ENCODE assay signal across 8 mouse cellular contexts in the genomic region with DNA sequence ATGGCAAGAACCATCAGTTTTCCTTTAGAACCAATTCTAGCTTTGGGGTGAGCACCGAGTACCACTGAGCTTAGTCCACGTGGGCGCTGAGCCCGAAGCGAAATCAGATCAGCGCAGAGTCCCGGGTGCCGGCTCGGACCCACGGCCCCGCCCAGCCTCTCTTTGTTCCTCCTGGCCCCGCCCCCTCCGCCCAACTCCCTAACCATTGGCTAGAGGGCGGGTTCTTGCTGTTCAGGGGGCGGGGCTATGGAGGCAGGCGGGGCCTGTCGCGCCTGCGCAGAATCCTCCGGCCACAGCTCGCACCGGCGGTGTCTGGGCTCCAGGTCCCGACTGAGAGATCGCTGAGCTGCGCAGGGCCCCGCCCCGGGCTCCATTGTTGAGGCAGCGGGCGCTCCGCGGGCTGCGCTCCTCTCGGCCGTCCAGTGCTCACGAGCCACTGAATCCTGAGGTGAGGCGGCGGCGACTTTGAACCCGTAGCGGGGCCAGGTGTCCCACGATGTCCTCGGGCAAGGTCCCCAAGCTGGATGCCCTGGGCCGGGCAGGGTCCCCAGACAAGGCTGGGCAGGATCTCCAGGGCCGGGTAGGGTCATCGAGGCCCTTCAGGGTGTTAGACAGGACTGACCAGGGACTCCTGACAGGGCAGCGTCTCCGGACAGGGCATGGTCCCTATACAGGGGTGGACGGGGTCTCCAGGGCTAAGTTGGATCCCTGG. TPM values are rescaled to one million over a fixed set of nuclear protein-coding genes. Genes with fewer than 3 reads are reported as not detected.
DNase-seq lines count a peak whose midpoint lies in the region; ATAC-seq lines count a peak whose summit lies in the region.

A gene (plus strand): TSS at position 227 of the 712 bp plus-strand sequence.

- H3K4me1 ChIP-seq in forebrain, embryonic 12.5 days, result peaks cover 37% of the 10 kb centered on the region
- H3K4me1 ChIP-seq in heart, embryonic 16.5 days (ENCODE audit: control insufficient read depth, insufficient read depth, low read length), result peaks cover 36% of the 10 kb centered on the region
- H3K4me1 ChIP-seq in liver, embryonic 13.5 days (replicated peaks), result peaks cover 13% of the 10 kb centered on the region; the same call in 1 of the 2 replicates
- peaks cover 20% of the 10 kb centered on the region; the same call in 1 of the 2 replicates for H3K4me1 ChIP-seq in stomach, embryonic 14.5 days (ENCODE audit: control insufficient read depth, insufficient read depth, low read length)

- H3K9me3 ChIP-seq in forebrain, embryonic 12.5 days, result no peaks in the 10 kb centered on the region
- no peaks in the 10 kb centered on the region for H3K9me3 ChIP-seq in heart, embryonic 16.5 days (replicated peaks; ENCODE audit: control insufficient read depth, low read length)
- no peaks in the 10 kb centered on the region for H3K9me3 ChIP-seq in liver, embryonic 13.5 days (replicated peaks)
- H3K9me3 ChIP-seq in stomach, embryonic 14.5 days (ENCODE audit: control insufficient read depth, low read depth, low read length), result no peaks in the 10 kb centered on the region

- under 1% methylated on average over 49 of the region's 49 CpGs for WGBS in forebrain, embryonic 12.5 days
- under 1% methylated on average over 49 of the region's 49 CpGs for WGBS in heart, embryonic 16.5 days
- WGBS in liver, embryonic 13.5 days (ENCODE audit: insufficient replicate concordance), result under 1% methylated on average over 49 of the region's 49 CpGs
- WGBS in stomach, embryonic 14.5 days, result 0% methylated on average over 49 of the region's 49 CpGs

- peak within 1 kb of the TSS; percentile 72 for H3K27ac ChIP-seq in forebrain, embryonic 12.5 days
- peak within 1 kb of the TSS; percentile 90 for H3K27ac ChIP-seq in heart, embryonic 16.5 days (ENCODE audit: low read length)
- no peak within 1 kb of the TSS for H3K27ac ChIP-seq in liver, embryonic 13.5 days
- H3K27ac ChIP-seq in stomach, embryonic 14.5 days (ENCODE audit: low read length), result peak within 1 kb of the TSS; percentile 58; the same call in 1 of the 2 replicates

- H3K9ac ChIP-seq in forebrain, embryonic 12.5 days, result peak within 1 kb of the TSS; percentile 92
- H3K9ac ChIP-seq in heart, embryonic 16.5 days (ENCODE audit: low read length), result peak within 1 kb of the TSS; percentile 99
- H3K9ac ChIP-seq in liver, embryonic 13.5 days, result peak within 1 kb of the TSS; percentile 64
- H3K9ac ChIP-seq in stomach, embryonic 14.5 days (replicated peaks; ENCODE audit: low read depth, low read length), result peak within 1 kb of the TSS; percentile 93

- ATAC-seq in forebrain, embryonic 12.5 days (ENCODE audit: low FRiP score), result peak; percentile 96
- peak; percentile 93 for ATAC-seq in heart, embryonic 16.5 days (replicated peaks; ENCODE audit: extremely low read depth, insufficient read depth, low FRiP score)
- ATAC-seq in liver, embryonic 13.5 days (ENCODE audit: low read depth), result peak; percentile 85
- ATAC-seq in stomach, embryonic 14.5 days (ENCODE audit: insufficient number of reproducible peaks, insufficient read depth, low FRiP score, low read depth), result peak; percentile 94

- peak; percentile 96 to 99 for DNase-seq in CD8-positive naive resting alpha-beta T cell, adult 2 months (ENCODE audit: low read depth in 2 of 2, low spot score in 2 of 2)
- DNase-seq in c-Kit-positive CD71-positive TER-119-positive erythroid progenitor cells, embryonic 14.5 days (ENCODE audit: low spot score), result peak; percentile 60
- DNase-seq in kidney, postnatal 25 days, result peak; percentile 99 to 100
- DNase-seq in liver, embryonic 13.5 days, result peak; percentile 85
- DNase-seq in natural killer cell, adult 2 months (ENCODE audit: low spot score in 2 of 2), result peak; percentile 95 to 98

- H3K4me2 ChIP-seq in forebrain, embryonic 12.5 days, result peak within 1 kb of the TSS; percentile 86
- peak within 1 kb of the TSS; percentile 95 for H3K4me2 ChIP-seq in heart, embryonic 16.5 days (ENCODE audit: low read depth, low read length)
- H3K4me2 ChIP-seq in liver, embryonic 13.5 days, result peak within 1 kb of the TSS; percentile 62
- H3K4me2 ChIP-seq in stomach, embryonic 14.5 days (replicated peaks; ENCODE audit: low read depth, low read length), result peak within 1 kb of the TSS; percentile 93

- no peaks in the 10 kb centered on the region for H3K36me3 ChIP-seq in forebrain, embryonic 12.5 days (replicated peaks)
- no peaks in the 10 kb centered on the region; the same call in 1 of the 2 replicates for H3K36me3 ChIP-seq in heart, embryonic 16.5 days (ENCODE audit: control insufficient read depth, insufficient read depth)
- no peaks in the 10 kb centered on the region for H3K36me3 ChIP-seq in liver, embryonic 13.5 days
- H3K36me3 ChIP-seq in stomach, embryonic 14.5 days (ENCODE audit: control insufficient read depth, insufficient read depth, low read length), result no peaks in the 10 kb centered on the region

- peaks cover 12% of the 10 kb centered on the region; the same call in 1 of the 2 replicates for H3K27me3 ChIP-seq in forebrain, embryonic 12.5 days
- 0 out of 2 replicates have a peak, but pooled peaks cover 2% of the 10 kb centered on the region for H3K27me3 ChIP-seq in heart, embryonic 16.5 days (ENCODE audit: control insufficient read depth, insufficient read depth, low read length)
- peaks cover 36% of the 10 kb centered on the region for H3K27me3 ChIP-seq in liver, embryonic 13.5 days
- no peaks in the 10 kb centered on the region for H3K27me3 ChIP-seq in stomach, embryonic 14.5 days (ENCODE audit: control insufficient read depth, insufficient read depth, low read length)

- peak within 1 kb of the TSS; percentile 80 for H3K4me3 ChIP-seq in forebrain, embryonic 12.5 days (replicated peaks)
- peak within 1 kb of the TSS; percentile 94 for H3K4me3 ChIP-seq in heart, embryonic 16.5 days (ENCODE audit: low read length)
- H3K4me3 ChIP-seq in liver, embryonic 13.5 days (replicated peaks), result peak within 1 kb of the TSS; percentile 52
- peak within 1 kb of the TSS; percentile 88 for H3K4me3 ChIP-seq in stomach, embryonic 14.5 days (ENCODE audit: low read depth, low read length)

RNA-seq across cellular contexts. Expression of the gene that starts here (rescaled TPM):
- 40.7 and 48.3 TPM in 2 replicates for polyA plus RNA-seq in forebrain, embryonic 12.5 days (2016; fragmentation: Nextera tagmentation; extraction: Ambion mirVana)
- polyA plus RNA-seq in heart, embryonic 16.5 days (2015; fragmentation: Nextera tagmentation; extraction: Ambion mirVana), result 22.6 and 24.5 TPM in 2 replicates
- polyA plus RNA-seq in liver, embryonic 13.5 days (2015; fragmentation: Nextera tagmentation; extraction: Ambion mirVana), result 1.3 and 1.5 TPM in 2 replicates
- 21.3 and 22.8 TPM in 2 replicates for polyA plus RNA-seq in stomach, embryonic 14.5 days (2014; fragmentation: Nextera tagmentation; extraction: Ambion mirVana)
